Mouse (Mus musculus): ENCODE measurements at regions not wholly inside any gene's neighbourhood (a gene's known extent, or its start where the extent isn't known, plus 50 kb on each side); places are given as distances from the start of the nearest gene placed in this dataset.

DNA sequence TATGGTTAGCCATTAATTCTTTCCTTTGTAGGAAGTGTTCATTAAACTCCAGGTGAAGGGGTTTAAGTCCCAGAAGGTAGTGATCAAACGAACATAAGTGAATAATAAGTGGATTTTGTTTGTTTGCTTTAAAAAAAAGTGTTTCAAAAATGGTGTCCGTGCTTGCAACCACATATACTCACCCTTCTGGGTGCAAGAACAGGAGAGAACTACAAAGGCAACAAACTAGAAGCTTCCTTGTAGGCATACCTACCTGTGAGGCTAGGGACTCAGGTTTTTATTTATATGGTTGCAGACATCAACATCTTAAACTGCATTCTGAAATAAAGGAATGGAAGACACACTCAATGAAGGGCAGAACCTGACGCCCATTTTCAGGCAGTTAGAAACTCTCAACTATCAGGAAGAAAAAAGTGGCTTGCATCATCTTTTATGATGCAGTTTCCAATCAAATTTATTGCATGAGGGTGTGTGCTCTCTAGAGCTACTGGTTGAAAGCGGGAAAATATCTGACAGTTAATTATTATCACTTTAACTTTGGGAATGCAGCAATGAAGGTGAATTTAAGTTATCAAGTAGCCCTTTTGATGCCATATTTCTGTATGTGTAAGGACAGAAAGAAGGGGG lies 117.1 kb downstream of the Csl start:
- Histone ChIP-seq H3K36me3 (ENCODE audit: control insufficient read depth, insufficient read depth) (no peaks in the 10 kb centered on the region), H3K79me3 (ENCODE audit: low read depth) (no peaks in the 10 kb centered on the region), H3K79me2 (ENCODE audit: control insufficient read depth, insufficient read depth) (no peaks in the 10 kb centered on the region), H3K4me3 (ENCODE audit: insufficient read depth, poor library complexity, severe bottlenecking) (no peak overlapping the region), H3K27me3 (ENCODE audit: control insufficient read depth, insufficient read depth, insufficient read length) (no peaks in the 10 kb centered on the region), H3ac (ENCODE audit: control insufficient read depth, insufficient read length, low read depth) (no peak overlapping the region)
- TF ChIP-seq MYOD1 (IDR thresholded peaks at IDR 0.05; ENCODE audit: control insufficient read depth, insufficient read length, low read depth) (no peak), CTCF (IDR thresholded peaks at IDR 0.05; ENCODE audit: control insufficient read depth, insufficient read depth, insufficient read length) (no peak), USF1 (IDR thresholded peaks at IDR 0.05; ENCODE audit: low read depth) (no peak), FOSL1 (IDR thresholded peaks at IDR 0.05; ENCODE audit: insufficient read depth, low read length, poor library complexity, severe bottlenecking) (no peak), MYOG (IDR thresholded peaks at IDR 0.05; ENCODE audit: control insufficient read depth, extremely low read depth, insufficient read length) (no peak), MAX (IDR thresholded peaks at IDR 0.05) (no peak), CEBPB (IDR thresholded peaks at IDR 0.05; ENCODE audit: low read depth) (no peak)

DNA sequence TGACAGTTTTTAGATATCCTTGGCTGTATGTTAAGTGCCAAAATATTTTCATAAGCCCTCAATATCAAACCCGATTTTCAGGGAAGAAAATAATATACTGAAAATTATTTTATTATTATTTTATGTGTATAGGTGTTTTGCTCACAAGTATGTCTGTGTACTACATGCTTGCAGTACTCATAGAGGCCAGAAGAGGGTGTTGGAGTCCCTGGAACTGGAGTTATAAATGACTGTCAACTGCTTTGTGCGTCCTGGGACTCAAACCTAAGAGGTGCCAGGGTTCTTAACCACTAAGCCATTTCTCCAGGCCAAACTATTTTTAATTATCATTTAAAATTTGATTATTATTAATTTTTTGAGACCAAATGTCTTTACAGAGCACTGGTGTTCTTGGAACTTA lies 114.5 kb downstream of the Csl start:
- H3K79me3 ChIP-seq (ENCODE audit: low read depth): no peaks in the 10 kb centered on the region
- no peaks in the 10 kb centered on the region for H3K36me3 ChIP-seq (ENCODE audit: control insufficient read depth, insufficient read depth)
- TF ChIP-seq MYOG (IDR thresholded peaks at IDR 0.05; ENCODE audit: control insufficient read depth, extremely low read depth, insufficient read length): no peak
- no peak for TF ChIP-seq FOSL1 (IDR thresholded peaks at IDR 0.05; ENCODE audit: insufficient read depth, low read length, poor library complexity, severe bottlenecking)
- no peak for TF ChIP-seq CEBPB (IDR thresholded peaks at IDR 0.05; ENCODE audit: low read depth)
- TF ChIP-seq USF1 (IDR thresholded peaks at IDR 0.05; ENCODE audit: low read depth): no peak
- no peak for TF ChIP-seq CTCF (IDR thresholded peaks at IDR 0.05; ENCODE audit: control insufficient read depth, insufficient read depth, insufficient read length)
- TF ChIP-seq MAX (IDR thresholded peaks at IDR 0.05): no peak
- TF ChIP-seq MYOD1 (IDR thresholded peaks at IDR 0.05; ENCODE audit: control insufficient read depth, insufficient read length, low read depth): no peak
- H3K27me3 ChIP-seq (ENCODE audit: control insufficient read depth, insufficient read depth, insufficient read length): no peaks in the 10 kb centered on the region
- no peaks in the 10 kb centered on the region for H3K79me2 ChIP-seq (ENCODE audit: control insufficient read depth, insufficient read depth)
- H3K4me3 ChIP-seq (ENCODE audit: insufficient read depth, poor library complexity, severe bottlenecking): no peak overlapping the region
- H3ac ChIP-seq (ENCODE audit: control insufficient read depth, insufficient read length, low read depth): no peak overlapping the region

DNA sequence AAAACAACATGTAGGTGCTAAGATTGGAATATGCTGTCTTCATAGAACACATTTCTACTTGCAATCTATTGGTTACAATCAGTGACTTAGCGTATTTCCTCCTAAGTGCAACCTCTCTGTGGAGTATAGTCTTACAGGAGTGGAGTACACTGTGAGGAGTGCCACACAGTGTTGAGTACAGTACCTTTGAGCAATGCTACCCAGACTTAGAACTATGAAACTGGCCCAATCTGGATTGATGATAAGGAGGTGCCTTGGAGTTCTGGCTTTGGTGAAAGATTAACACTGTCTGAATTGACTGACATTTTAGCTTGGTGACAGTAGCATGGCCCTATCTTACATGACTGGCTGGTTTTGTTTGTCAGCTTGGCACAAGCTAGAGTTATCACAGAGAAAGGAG lies 107.4 kb downstream of the Csl start:
- no peak overlapping the region for H3ac ChIP-seq (ENCODE audit: control insufficient read depth, insufficient read length, low read depth)
- no peaks in the 10 kb centered on the region for H3K36me3 ChIP-seq (ENCODE audit: control insufficient read depth, insufficient read depth)
- no peaks in the 10 kb centered on the region for H3K79me3 ChIP-seq (ENCODE audit: low read depth)
- H3K27me3 ChIP-seq (ENCODE audit: control insufficient read depth, insufficient read depth, insufficient read length): no peaks in the 10 kb centered on the region
- H3K79me2 ChIP-seq (ENCODE audit: control insufficient read depth, insufficient read depth): no peaks in the 10 kb centered on the region
- TF ChIP-seq MYOD1 (IDR thresholded peaks at IDR 0.05; ENCODE audit: control insufficient read depth, insufficient read length, low read depth) (no peak), CEBPB (IDR thresholded peaks at IDR 0.05; ENCODE audit: low read depth) (no peak), MAX (IDR thresholded peaks at IDR 0.05) (no peak), CTCF (IDR thresholded peaks at IDR 0.05; ENCODE audit: control insufficient read depth, insufficient read depth, insufficient read length) (no peak), USF1 (IDR thresholded peaks at IDR 0.05; ENCODE audit: low read depth) (no peak), MYOG (IDR thresholded peaks at IDR 0.05; ENCODE audit: control insufficient read depth, extremely low read depth, insufficient read length) (no peak), FOSL1 (IDR thresholded peaks at IDR 0.05; ENCODE audit: insufficient read depth, low read length, poor library complexity, severe bottlenecking) (no peak)
- H3K4me3 ChIP-seq (ENCODE audit: insufficient read depth, poor library complexity, severe bottlenecking): no peak overlapping the region

DNA sequence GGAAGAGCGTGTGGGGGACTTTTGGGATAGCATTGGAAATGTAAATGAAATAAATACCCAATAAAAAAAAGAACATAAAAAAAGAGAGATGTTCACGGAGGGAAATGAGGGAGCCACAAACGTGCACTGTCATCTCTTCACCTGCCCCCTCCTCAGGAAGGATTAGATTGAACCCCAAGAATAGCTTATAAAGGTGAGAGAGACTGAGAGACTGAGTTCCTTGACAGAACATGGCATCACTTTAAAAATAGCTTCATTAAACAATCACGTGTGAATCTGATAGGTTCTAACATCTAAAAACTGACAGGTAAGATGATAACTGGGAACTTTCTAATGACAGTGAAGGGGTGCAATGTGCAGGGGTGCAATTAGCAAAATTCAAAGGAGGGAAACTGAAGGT lies 105.2 kb downstream of the Csl start:
- TF ChIP-seq MYOG (IDR thresholded peaks at IDR 0.05; ENCODE audit: control insufficient read depth, extremely low read depth, insufficient read length): no peak
- no peak for TF ChIP-seq CTCF (IDR thresholded peaks at IDR 0.05; ENCODE audit: control insufficient read depth, insufficient read depth, insufficient read length)
- TF ChIP-seq CEBPB (IDR thresholded peaks at IDR 0.05; ENCODE audit: low read depth): no peak
- TF ChIP-seq USF1 (IDR thresholded peaks at IDR 0.05; ENCODE audit: low read depth): no peak
- no peak for TF ChIP-seq MAX (IDR thresholded peaks at IDR 0.05)
- no peak for TF ChIP-seq MYOD1 (IDR thresholded peaks at IDR 0.05; ENCODE audit: control insufficient read depth, insufficient read length, low read depth)
- TF ChIP-seq FOSL1 (IDR thresholded peaks at IDR 0.05; ENCODE audit: insufficient read depth, low read length, poor library complexity, severe bottlenecking): no peak
- H3K4me3 ChIP-seq (ENCODE audit: insufficient read depth, poor library complexity, severe bottlenecking): no peak overlapping the region
- no peaks in the 10 kb centered on the region for H3K27me3 ChIP-seq (ENCODE audit: control insufficient read depth, insufficient read depth, insufficient read length)

DNA sequence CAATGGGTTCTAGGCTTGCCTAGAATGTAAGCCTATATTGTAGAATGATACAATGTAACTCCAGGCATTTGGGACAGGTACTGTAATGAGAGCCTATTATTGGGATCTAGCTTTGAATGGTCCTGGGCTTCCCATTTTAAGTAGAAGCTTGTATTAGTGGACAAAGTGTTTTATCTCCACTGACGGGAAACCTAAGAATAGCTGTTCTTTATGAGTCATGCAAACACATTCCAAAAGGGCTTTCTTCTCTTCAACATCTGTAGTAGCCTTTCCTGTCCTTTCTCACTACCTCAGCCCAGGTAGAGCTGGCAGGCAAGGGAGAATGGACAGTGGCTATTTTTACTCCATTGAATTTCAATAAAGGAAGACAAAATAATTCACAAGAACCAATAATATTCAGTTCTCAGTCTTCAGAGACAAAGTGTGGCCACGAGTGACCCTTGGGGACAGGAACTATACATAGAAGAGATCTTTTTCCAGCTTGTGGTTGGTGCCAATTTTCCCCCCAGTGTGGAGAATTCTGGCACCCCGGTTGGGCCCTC lies 82.8 kb downstream of the Csl start:
- no peak for TF ChIP-seq MAX (IDR thresholded peaks at IDR 0.05)
- TF ChIP-seq MYOD1 (IDR thresholded peaks at IDR 0.05; ENCODE audit: control insufficient read depth, insufficient read length, low read depth): no peak
- TF ChIP-seq MYOG (IDR thresholded peaks at IDR 0.05; ENCODE audit: control insufficient read depth, extremely low read depth, insufficient read length): no peak
- no peak for TF ChIP-seq CEBPB (IDR thresholded peaks at IDR 0.05; ENCODE audit: low read depth)
- Histone ChIP-seq H3K27me3 (ENCODE audit: control insufficient read depth, insufficient read depth, insufficient read length) (no peaks in the 10 kb centered on the region), H3ac (ENCODE audit: control insufficient read depth, insufficient read length, low read depth) (no peak overlapping the region), H3K79me2 (ENCODE audit: control insufficient read depth, insufficient read depth) (no peaks in the 10 kb centered on the region), H3K4me3 (ENCODE audit: insufficient read depth, poor library complexity, severe bottlenecking) (no peak overlapping the region), H3K36me3 (ENCODE audit: control insufficient read depth, insufficient read depth) (no peaks in the 10 kb centered on the region), H3K79me3 (ENCODE audit: low read depth) (no peaks in the 10 kb centered on the region)

More for the DNA sequence above, 105.2 kb downstream of the Csl start:
- no peaks in the 10 kb centered on the region for H3K36me3 ChIP-seq (ENCODE audit: control insufficient read depth, insufficient read depth)
- H3ac ChIP-seq (ENCODE audit: control insufficient read depth, insufficient read length, low read depth): no peak overlapping the region
- no peaks in the 10 kb centered on the region for H3K79me3 ChIP-seq (ENCODE audit: low read depth)
- H3K79me2 ChIP-seq (ENCODE audit: control insufficient read depth, insufficient read depth): no peaks in the 10 kb centered on the region
